Mouse (Mus musculus): ENCODE results near the gene Hes2. TPM values are rescaled to one million over a fixed set of nuclear protein-coding genes. Genes with fewer than 3 reads are reported as not detected.

Hes2 gene
- polyA plus RNA-seq, 1 experiment from 2014 or later = not detected

DNA sequence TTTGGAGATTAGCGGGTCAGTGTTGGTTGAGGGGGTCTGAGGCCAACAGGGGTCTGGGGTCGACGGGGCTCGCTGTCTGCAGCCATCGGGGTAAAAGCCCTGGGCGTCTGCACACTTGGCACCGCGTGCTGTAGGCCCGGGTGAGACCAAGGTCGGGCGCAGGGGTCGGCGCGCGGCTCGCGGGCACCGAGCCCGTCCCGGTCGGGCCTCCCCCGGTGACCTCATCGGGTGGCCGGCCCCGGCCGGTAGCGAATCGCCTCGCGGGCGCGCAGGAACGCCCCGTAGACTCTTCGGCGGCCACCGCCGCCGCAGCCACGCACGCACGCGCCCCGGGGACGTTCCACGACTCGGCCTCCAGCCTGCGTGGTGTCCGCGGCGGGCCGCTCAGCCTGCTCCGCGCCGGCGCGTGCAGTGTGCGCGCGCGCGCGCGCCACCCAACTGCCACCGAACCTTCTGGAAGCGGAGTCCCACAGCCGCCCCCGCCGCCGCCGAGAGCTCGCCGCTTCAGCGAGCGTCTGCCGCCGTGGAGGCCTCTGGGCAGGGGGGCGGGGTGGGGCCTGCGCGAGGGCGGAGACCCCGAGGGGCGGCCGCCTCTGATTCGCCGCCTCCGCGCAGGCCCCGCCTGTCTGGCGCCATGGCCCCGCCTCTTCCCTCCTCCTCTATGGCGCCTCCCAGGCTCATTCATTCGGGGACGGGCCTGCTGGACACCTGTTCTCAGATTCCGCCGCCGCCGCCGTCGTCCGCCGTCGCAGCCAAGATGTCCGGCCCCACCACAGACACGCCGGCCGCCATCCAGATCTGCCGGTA is 19.1 kb downstream of the Hes2 start, which contains the start of gene Acot7:
Acot7 (plus strand) TSS at position 598 of the 807 bp plus-strand sequence.
- WGBS = under 1% methylated on average over 92 of the region's 108 CpGs
- H3K9ac ChIP-seq (replicated peaks; ENCODE audit: low read depth, low read length) = peak within 1 kb of the TSS; percentile 88
- H3K9me3 ChIP-seq (ENCODE audit: control insufficient read depth, low read length) = no peaks in the 10 kb centered on the region
- no peaks in the 10 kb centered on the region for H3K36me3 ChIP-seq (ENCODE audit: control insufficient read depth, insufficient read depth, low read length)
- H3K27me3 ChIP-seq (ENCODE audit: control insufficient read depth, insufficient read depth, low read length) = peaks cover 3% of the 10 kb centered on the region; the same call in 1 of the 2 replicates
- peak within 1 kb of the TSS; percentile 60 for H3K4me3 ChIP-seq (ENCODE audit: low read depth, low read length)
- ATAC-seq (ENCODE audit: low read depth) = peak; percentile 94
- peak within 1 kb of the TSS; percentile 49 for H3K4me2 ChIP-seq (ENCODE audit: low read depth, low read length)
- H3K4me1 ChIP-seq (ENCODE audit: control insufficient read depth, insufficient read depth, low read length) = peaks cover 10% of the 10 kb centered on the region; the same call in 1 of the 2 replicates
- H3K27ac ChIP-seq (ENCODE audit: low read depth, low read length) = peak within 1 kb of the TSS; percentile 89

- H3K9me3 ChIP-seq (ENCODE audit: control insufficient read depth, low read length) = no peaks in the 10 kb centered on the region
- ATAC-seq (ENCODE audit: low read depth) = peak; percentile 62
- peak overlapping the region; percentile 63 for H3K27ac ChIP-seq (ENCODE audit: low read depth, low read length)
- H3K27me3 ChIP-seq (ENCODE audit: control insufficient read depth, insufficient read depth, low read length) = peaks cover 3% of the 10 kb centered on the region; the same call in 1 of the 2 replicates
- no peaks in the 10 kb centered on the region for H3K36me3 ChIP-seq (ENCODE audit: control insufficient read depth, insufficient read depth, low read length)
- WGBS = under 1% methylated on average over 35 of the region's 35 CpGs
- H3K9ac ChIP-seq (replicated peaks; ENCODE audit: low read depth, low read length) = peak overlapping the region; percentile 75
- peaks cover 10% of the 10 kb centered on the region; the same call in 1 of the 2 replicates for H3K4me1 ChIP-seq (ENCODE audit: control insufficient read depth, insufficient read depth, low read length)
- H3K4me3 ChIP-seq (ENCODE audit: low read depth, low read length) = peak overlapping the region; percentile 60
- peak overlapping the region; percentile 49 for H3K4me2 ChIP-seq (ENCODE audit: low read depth, low read length)
Observed at GRCm38 (mm10) chr4:152178344-152178864, 19.7 kb downstream of the Hes2 start.

- Histone ChIP-seq H3K9ac (replicated peaks; ENCODE audit: low read depth, low read length) (peak overlapping the region; percentile 75), H3K9me3 (ENCODE audit: control insufficient read depth, low read length) (no peaks in the 10 kb centered on the region), H3K4me2 (ENCODE audit: low read depth, low read length) (peak overlapping the region; percentile 49), H3K27me3 (ENCODE audit: control insufficient read depth, insufficient read depth, low read length) (no peaks in the 10 kb centered on the region), H3K27ac (ENCODE audit: low read depth, low read length) (peak overlapping the region; percentile 63; the same call in 1 of the 2 replicates), H3K4me1 (ENCODE audit: control insufficient read depth, insufficient read depth, low read length) (peaks cover 10% of the 10 kb centered on the region; the same call in 1 of the 2 replicates), H3K4me3 (ENCODE audit: low read depth, low read length) (peak overlapping the region; percentile 60), H3K36me3 (ENCODE audit: control insufficient read depth, insufficient read depth, low read length) (no peaks in the 10 kb centered on the region)
- WGBS = 11% methylated on average over 16 of the region's 16 CpGs
- no peak for ATAC-seq (ENCODE audit: low read depth)
Observed at GRCm38 (mm10) chr4:152178916-152179705, 20.4 kb downstream of the Hes2 start.

DNA sequence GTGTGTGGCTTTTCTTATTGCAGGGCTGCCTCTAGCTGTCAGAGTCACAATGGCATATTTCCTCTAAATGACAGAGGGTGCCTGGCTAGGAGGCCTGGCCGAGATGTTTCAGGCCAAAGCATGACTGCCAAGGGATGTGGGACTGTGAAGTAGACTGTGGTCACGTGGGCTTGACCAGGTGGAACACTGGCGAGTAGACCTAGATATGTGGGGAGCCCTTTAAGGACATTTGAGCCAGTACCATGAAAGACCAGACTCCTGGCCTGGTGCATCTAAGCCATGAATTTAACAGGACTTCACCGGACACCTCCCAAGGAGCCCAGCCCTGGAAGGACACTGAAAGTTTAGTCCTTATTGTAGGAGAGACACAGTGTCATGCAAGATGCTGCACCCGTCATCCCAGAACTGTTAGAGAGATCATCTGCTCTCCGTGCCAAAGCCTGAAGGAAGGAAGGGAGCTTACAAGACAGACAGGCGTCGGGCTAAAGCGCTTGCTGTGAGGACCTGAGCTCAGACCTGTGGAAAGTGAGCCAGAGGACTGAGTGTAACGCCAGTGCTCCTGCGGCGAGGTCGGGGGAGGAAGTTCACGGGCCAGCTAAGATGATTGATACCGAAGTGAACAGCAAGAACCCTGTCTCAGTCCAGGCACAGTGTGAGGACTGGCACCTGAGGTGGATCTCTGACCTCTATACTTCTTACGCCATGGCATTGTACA is 21.4 kb downstream of the Hes2 start:
- no peak overlapping the region for H3K4me3 ChIP-seq (ENCODE audit: low read depth, low read length)

DNA sequence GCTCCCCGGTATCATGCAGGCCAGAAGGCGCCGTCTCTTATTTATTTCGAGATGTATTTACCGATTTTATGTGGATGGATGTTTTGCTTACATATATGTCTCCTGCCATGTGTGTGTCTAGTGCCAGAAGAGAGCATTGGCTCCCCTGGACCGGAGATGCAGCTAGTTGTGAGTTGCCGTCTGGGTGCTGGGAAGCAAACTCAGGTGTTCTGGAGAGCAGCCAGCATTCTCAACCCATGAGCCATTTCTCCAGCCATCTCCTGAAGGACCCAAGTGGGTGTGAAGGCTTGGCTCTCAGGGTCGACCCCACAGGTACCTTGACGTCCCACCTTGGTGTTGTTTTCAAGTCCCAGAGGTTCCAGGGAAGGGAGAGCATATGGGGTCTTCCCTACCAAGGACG is 23.5 kb downstream of the Hes2 start:
- H3K9me3 ChIP-seq (ENCODE audit: control insufficient read depth, low read length) = no peaks in the 10 kb centered on the region
- ATAC-seq (ENCODE audit: low read depth) = no peak
- no peaks in the 10 kb centered on the region for H3K36me3 ChIP-seq (ENCODE audit: control insufficient read depth, insufficient read depth, low read length)
- H3K4me2 ChIP-seq (ENCODE audit: low read depth, low read length) = no peak overlapping the region
- no peak overlapping the region for H3K27ac ChIP-seq (ENCODE audit: low read depth, low read length)
- no peaks in the 10 kb centered on the region for H3K27me3 ChIP-seq (ENCODE audit: control insufficient read depth, insufficient read depth, low read length)
- 94% methylated on average over 10 of the region's 10 CpGs for WGBS
- no peak overlapping the region for H3K9ac ChIP-seq (replicated peaks; ENCODE audit: low read depth, low read length)
- H3K4me1 ChIP-seq (ENCODE audit: control insufficient read depth, insufficient read depth, low read length) = peaks cover 22% of the 10 kb centered on the region
- no peak overlapping the region for H3K4me3 ChIP-seq (ENCODE audit: low read depth, low read length)

More for the DNA sequence above, 21.4 kb downstream of the Hes2 start:
- Histone ChIP-seq H3K9me3 (ENCODE audit: control insufficient read depth, low read length) (no peaks in the 10 kb centered on the region), H3K9ac (replicated peaks; ENCODE audit: low read depth, low read length) (no peak overlapping the region; the same call in 1 of the 2 replicates), H3K27me3 (ENCODE audit: control insufficient read depth, insufficient read depth, low read length) (no peaks in the 10 kb centered on the region), H3K4me1 (ENCODE audit: control insufficient read depth, insufficient read depth, low read length) (peaks cover 10% of the 10 kb centered on the region; the same call in 1 of the 2 replicates), H3K36me3 (ENCODE audit: control insufficient read depth, insufficient read depth, low read length) (no peaks in the 10 kb centered on the region), H3K4me2 (ENCODE audit: low read depth, low read length) (peak overlapping the region; percentile 49), H3K27ac (ENCODE audit: low read depth, low read length) (no peak overlapping the region)
- WGBS = 79% methylated on average over 16 of the region's 16 CpGs
- ATAC-seq (ENCODE audit: low read depth) = no peak

DNA sequence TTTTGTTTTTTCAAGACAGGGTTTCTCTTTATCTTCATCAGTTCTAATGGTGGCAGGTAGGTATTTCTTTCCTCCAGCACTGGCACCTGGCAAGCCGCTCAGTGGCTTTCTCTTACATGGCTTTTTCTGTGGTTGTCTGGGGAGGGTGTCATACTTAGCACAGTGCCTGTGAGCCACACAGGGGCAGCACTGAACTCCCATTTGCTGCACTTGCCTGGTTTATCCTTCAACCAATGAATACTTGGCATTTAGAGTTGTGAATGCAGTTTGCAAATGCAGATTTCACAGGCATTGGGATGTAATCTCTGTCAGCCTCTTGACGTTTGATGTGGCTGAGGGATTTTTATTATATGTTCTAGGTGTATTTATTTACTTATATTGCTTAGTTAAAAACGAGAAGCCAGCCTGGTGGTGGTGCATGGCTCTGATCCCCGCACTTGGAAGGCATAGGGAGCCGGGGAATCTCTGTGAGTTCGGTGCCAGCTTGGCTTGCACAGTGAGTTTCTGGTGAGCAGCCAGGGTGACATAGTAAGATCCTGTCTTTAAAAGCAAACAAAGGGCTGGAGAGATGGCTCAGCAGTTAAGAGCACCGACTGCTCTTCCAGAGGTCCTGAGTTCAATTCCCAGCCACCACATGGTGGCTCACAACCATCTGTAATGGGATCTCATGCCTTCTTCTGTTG is 25.8 kb downstream of the Hes2 start:
- no peak overlapping the region for H3K4me2 ChIP-seq (ENCODE audit: low read depth, low read length)
- no peaks in the 10 kb centered on the region for H3K9me3 ChIP-seq (ENCODE audit: control insufficient read depth, low read length)
- no peak overlapping the region for H3K4me3 ChIP-seq (ENCODE audit: low read depth, low read length)
- ATAC-seq (ENCODE audit: low read depth) = no peak
- no peak overlapping the region for H3K27ac ChIP-seq (ENCODE audit: low read depth, low read length)
- no peaks in the 10 kb centered on the region for H3K36me3 ChIP-seq (ENCODE audit: control insufficient read depth, insufficient read depth, low read length)
- no peaks in the 10 kb centered on the region for H3K27me3 ChIP-seq (ENCODE audit: control insufficient read depth, insufficient read depth, low read length)
- 63% methylated on average over 7 of the region's 7 CpGs for WGBS
- H3K9ac ChIP-seq (replicated peaks; ENCODE audit: low read depth, low read length) = no peak overlapping the region
- peaks cover 18% of the 10 kb centered on the region for H3K4me1 ChIP-seq (ENCODE audit: control insufficient read depth, insufficient read depth, low read length)

DNA sequence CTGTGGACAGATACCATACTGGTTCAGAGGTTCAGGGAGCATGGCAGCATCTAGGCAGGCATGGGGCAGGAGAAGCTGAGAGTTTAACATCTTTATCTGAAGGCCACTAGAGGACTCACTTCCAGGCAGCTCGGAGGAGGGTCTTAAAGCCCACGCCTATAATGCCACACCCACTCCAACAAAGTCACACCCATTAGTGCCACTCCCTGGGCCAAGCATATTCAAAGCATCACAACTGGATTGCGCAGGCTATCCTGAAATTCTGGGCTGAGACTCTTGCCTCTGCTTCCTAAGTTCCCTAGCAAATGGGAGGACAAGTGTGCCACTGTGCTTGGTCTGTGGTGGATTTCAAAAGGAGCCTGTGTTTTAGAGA is 26.5 kb downstream of the Hes2 start:
- no peaks in the 10 kb centered on the region for H3K9me3 ChIP-seq (ENCODE audit: control insufficient read depth, low read length)
- ATAC-seq (ENCODE audit: low read depth) = peak; percentile 62
- H3K4me1 ChIP-seq (ENCODE audit: control insufficient read depth, insufficient read depth, low read length) = peaks cover 15% of the 10 kb centered on the region
- H3K36me3 ChIP-seq (ENCODE audit: control insufficient read depth, insufficient read depth, low read length) = no peaks in the 10 kb centered on the region
- peak overlapping the region; percentile 12; the same call in 1 of the 2 replicates for H3K9ac ChIP-seq (replicated peaks; ENCODE audit: low read depth, low read length)
- no peaks in the 10 kb centered on the region for H3K27me3 ChIP-seq (ENCODE audit: control insufficient read depth, insufficient read depth, low read length)
- H3K4me3 ChIP-seq (ENCODE audit: low read depth, low read length) = no peak overlapping the region
- H3K27ac ChIP-seq (ENCODE audit: low read depth, low read length) = peak overlapping the region; percentile 53; the same call in 1 of the 2 replicates
- WGBS = 3% methylated on average over 3 of the region's 3 CpGs
- H3K4me2 ChIP-seq (ENCODE audit: low read depth, low read length) = no peak overlapping the region

All from neural tube, embryonic 14.5 days (tissue).